Mouse (Mus musculus) olfactory bulb, adult 2 months (tissue): ENCODE data around the gene Kcnmb4.

ENCODE experiments used
- CTCF ChIP-seq: fragments of 200-500 bp; IDR thresholded peaks from 2 replicates; pipeline ENCODE4 v1.5.1; 2012; ENCODE audit warnings: low read depth, mild to moderate bottlenecking, low read length, moderate library complexity; ENCODE audit not compliant: insufficient read depth
- POLR2A ChIP-seq: fragments of 200-500 bp; IDR thresholded peaks from 2 replicates; pipeline ENCODE4 v1.6.1; 2012; ENCODE audit warnings: mild to moderate bottlenecking, low read depth, low read length, moderate library complexity; ENCODE audit not compliant: insufficient read depth

DNA sequence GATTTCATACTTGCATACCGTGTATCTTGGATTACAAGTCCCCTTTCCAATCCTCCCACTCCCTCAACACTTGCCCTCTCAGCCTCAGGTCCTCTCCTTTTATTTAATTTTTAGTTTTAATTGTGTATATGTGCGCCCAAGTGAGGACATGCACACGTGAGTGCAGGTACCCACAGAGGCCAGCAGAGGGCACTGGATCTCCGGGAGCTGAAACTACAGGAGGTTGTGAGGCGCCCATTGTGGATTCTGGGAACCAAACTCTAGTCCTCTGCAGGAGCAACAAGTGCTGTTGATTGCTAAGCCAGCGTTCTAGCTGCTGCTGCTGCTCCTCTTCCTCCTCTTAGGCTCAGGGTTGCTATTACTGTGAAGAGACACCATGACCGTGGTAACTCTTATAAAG is 20.9 kb downstream of the Kcnmb4 start:
- TF ChIP-seq POLR2A (no peak), CTCF (no peak)
